Mouse (Mus musculus): ENCODE results near the gene Neurog1.

Gene Neurog1

DNA sequence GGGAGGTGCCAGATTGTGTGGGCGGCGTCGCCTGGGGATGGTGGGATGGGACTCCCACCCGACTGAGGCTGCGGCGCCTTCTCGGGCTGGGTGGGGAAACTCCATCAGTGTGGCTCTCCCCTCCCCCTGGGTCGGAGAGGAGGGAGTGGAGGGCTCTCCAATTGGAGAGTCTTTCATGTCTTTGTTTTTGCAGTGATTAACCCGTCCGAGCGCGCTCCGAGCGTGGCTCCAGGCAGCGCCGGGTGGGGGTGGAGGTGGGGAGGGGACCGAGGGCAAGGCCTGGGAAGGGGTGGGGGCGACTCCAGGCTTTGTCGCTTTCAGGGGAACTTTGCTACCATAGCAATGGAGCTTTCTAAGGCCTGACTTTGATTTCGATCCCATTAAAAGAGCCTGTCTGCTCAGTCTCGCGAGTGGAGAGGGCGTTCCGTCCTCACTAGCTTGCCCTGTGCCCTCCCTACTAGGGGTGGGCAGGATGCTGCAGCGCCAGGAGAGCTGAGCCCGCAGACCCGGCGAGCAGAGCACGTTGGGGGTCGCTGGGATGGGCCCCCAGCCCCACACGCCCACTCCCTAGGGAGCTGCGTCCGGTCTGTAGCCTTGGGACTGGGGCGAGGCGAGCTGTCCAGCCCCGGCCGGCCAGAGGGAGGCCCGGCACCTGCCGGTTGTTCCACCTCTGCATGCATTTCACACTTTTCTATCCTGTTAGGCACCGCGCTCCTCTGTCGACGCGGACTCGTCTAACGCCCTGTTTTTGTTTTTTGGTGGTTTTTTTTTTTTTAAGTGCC lies 30.6 kb downstream of the Neurog1 start:
- in situ Hi-C loops (cut with MseI, MboI) = no loop called here

DNA sequence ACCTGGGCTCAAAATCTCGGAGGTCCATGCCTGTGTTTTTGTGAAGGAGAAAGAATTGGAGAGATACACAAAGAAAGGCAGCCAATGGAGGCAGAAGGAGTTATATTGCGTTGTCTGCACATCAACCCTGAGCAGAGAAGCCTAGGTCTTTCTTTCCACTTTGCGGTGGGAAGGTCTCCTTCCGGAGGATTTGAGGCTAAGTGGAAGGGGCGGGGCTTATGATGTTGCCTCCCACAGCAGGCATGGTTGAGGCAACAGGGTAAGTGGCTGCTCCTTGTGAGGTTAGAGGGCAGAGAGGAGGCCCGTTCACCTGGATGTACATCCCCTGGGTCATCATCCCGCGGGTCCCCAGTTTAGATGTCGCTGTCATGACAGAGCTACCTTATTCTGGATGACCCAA lies 32.7 kb downstream of the Neurog1 start:
- in situ Hi-C loops (cut with MseI, MboI) = no loop called here

DNA sequence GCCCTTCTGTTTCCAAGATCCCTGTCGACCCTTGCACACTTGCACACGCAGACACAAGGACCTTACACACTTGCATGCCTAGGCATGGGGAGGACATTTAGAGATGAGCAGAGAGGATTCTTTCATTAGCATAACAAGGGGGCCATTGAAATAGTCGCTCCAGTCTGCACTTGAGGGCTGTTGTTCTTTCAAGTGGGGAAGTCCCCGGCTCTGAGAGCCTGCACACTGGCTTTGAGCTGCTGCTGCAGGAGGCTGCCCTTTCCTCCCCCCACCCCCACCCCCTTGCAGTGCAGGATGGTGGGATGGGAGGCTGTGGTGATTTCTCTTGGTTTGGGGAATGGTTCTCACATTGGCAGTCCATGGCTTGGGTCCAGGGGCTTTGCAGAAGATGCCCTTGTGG lies 35.9 kb downstream of the Neurog1 start:
- in situ Hi-C loops (cut with MseI, MboI) = no loop called here

DNA sequence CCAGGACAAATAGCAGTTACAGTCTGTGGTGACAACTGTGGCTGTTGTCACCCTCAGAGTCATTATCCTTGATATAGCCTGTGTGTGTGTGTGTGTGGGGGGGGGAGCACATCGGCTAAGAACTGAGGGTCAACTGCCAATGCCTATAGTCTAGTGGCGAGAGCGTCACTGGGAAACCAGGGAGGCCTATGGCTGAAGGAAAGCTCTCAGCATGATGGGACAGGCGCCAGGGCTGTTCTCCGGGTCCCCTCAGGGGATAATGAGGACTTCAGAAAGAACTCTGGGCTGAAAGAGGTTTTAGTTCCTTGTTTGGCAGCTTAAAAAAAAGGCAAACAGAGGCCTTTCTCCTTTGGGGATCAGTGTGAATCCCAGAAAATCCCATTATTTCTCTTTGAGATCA lies 37.3 kb downstream of the Neurog1 start:
- in situ Hi-C loops (cut with MseI, MboI) = no loop called here

DNA sequence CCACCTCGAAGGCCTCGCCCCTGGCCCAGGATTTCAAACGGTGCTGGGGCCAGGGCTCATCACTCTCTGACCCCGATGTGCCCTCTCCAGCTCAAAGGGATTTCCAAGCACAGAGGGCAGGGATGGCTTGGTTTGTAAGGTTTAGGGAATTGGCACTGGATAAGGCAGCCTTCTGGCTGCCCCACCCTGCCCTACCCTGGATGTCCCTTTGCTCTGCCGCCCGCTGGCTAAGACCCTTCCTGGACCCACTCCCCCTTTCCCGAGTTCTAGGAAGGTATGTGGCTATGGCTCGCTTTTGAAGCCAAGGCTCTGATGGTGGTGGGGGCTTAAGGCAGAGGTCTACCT lies 42.9 kb downstream of the Neurog1 start:
- in situ Hi-C loops (cut with MseI, MboI) = no loop called here

DNA sequence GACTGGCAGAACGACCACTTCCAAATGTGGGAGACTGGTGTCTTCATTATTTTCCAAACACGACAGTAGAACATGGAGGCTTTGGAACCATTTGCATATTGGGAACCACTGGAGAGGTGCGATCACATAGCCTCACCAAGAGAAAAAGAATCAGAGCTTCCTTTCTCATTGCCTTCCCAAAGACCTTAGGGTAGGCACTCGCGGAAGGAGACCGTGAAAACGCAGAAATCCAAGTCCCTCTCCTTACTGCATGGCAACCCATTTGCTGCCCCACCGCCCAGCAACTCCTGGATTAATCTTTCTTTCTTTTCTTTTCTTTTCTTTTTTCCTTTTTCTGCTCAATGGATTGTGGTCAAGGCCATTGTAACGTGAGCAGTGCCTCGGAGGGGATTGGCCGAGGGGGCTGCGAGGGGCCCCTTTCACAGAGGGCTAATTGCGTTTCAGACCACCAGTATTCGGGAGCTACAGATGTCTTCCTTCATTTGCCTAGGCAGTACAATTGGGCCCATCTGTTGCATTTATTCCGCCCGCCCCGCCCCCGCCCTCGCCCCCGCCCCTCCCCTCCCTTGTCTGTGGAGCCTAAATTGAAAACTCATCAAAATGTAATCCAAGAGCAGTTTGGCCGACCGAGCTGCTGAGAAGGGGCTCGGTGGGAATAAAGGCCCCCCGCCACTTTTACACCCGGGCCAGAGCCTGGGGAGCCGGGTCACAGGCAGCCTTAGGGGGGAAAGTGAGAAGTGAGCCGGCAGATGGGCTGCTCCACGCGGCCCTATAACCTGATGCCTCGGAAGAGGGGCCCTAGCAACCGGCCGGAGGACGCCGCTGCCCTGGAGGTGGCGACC lies 43.5 kb downstream of the Neurog1 start:
- in situ Hi-C loops (cut with MseI, MboI) = no loop called here
